18 mouse cellular contexts compared by ENCODE assay signal in the genomic region with DNA sequence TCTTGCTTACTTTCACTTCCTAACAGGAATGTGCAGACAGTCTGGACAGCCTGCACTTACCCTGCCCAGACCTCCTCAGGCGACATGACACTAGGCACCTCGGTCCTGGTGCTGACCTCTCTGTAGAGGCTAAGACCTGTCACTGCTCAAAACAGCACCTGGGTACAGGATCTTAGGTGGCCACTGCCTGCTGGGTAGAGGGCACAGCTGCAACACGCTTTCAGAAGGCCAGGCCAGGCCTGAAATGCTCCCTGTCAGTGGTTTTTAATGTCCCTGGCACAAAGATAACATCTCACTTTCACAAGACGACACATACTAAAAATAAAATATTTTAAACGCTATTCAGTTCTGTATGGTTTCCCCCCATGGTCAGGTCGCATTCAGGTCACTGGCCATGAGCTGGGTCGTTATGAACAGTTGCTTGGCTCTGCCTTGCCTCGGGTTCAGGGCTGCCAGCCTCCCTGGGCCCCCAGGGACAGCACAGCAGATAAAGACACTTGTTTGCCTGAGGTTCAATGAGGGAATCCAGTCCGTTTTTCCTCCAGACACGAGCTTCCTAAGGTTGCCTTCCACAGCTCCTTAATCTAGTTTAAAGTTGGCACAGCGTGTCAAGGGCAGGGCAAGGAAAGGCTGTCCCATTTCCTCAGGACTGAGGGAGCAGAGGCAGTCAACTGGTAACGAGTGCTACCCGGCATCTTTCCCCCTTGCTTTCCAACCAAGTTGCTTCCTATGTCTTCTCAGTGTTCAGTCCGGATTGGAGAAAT. TPM values are rescaled to one million over a fixed set of nuclear protein-coding genes. Genes with fewer than 3 reads are reported as not detected.
DNase-seq lines count a peak whose midpoint lies in the region; ATAC-seq and TF ChIP-seq lines count a peak whose summit lies in the region.
"Had no signal": no experiment of that assay in that cellular context is flagged by ENCODE, and none has a peak within 500 bp of the region (broad histone marks: within the 10 kb centered on the region; RNA-seq: fewer than 3 reads in every experiment).

No protein-coding gene starts in this region.

- no peak for TF ChIP-seq POLR2A in kidney, adult 2 months (IDR thresholded peaks at IDR 0.05; ENCODE audit: low read depth, low read length)

- H3K4me2 ChIP-seq in heart, embryonic 16.5 days (ENCODE audit: low read depth, low read length): peak overlapping the region; percentile 49
- H3K4me2 ChIP-seq: hindbrain, embryonic 15.5 days; limb, embryonic 12.5 days; midbrain, embryonic 11.5 days had no signal

- H3K9ac ChIP-seq in heart, embryonic 16.5 days (ENCODE audit: low read length): peak overlapping the region; percentile 51
- H3K9ac ChIP-seq: hindbrain, embryonic 15.5 days; limb, embryonic 12.5 days had no signal

- H3K4me1 ChIP-seq in kidney, adult 2 months (ENCODE audit: control insufficient read depth, insufficient read depth, low read length): peaks cover 6% of the 10 kb centered on the region; the same call in 1 of the 2 replicates
- peaks cover 45% of the 10 kb centered on the region for H3K4me1 ChIP-seq in heart, embryonic 16.5 days (ENCODE audit: control insufficient read depth, insufficient read depth, low read length)

- no peak overlapping the region for H3ac ChIP-seq in C2C12 (ENCODE audit: control insufficient read depth, insufficient read length, low read depth)

- ATAC-seq in heart, embryonic 16.5 days (replicated peaks; ENCODE audit: extremely low read depth, insufficient read depth, low FRiP score): peak; percentile 52

- intact Hi-C loops in left cerebral cortex, postnatal 25 days (cut with DNase I): no loop called here

- peak; percentile 48 for DNase-seq in adrenal gland, postnatal 14 days
- no peak for DNase-seq in adrenal gland, adult 8-10 months
- DNase-seq in kidney, adult 2 months: peak; percentile 43
- no peak for DNase-seq in kidney, adult 11 months
- DNase-seq in left cerebral cortex, postnatal 25 days (ENCODE audit: low spot score in 2 of 2): no peak
- no peak for DNase-seq in left cerebral cortex, adult 18-20 months (ENCODE audit: low spot score in 2 of 2)
- DNase-seq: B cell, adult 2 months; cerebellum, adult 2 months; retina, postnatal 1 day; thymus, adult 2 months had no signal

- no peaks in the 10 kb centered on the region for H3K79me2 ChIP-seq in C2C12 (ENCODE audit: control insufficient read depth, insufficient read depth)

- peak overlapping the region; percentile 57 for H3K27ac ChIP-seq in kidney, adult 2 months (ENCODE audit: insufficient read depth, low read depth, low read length)
- peak overlapping the region; percentile 80 for H3K27ac ChIP-seq in heart, embryonic 16.5 days (ENCODE audit: low read length)
- H3K27ac ChIP-seq: embryonic facial prominence, embryonic 10.5 days; hindbrain, embryonic 15.5 days; limb, embryonic 12.5 days had no signal

- no peaks in the 10 kb centered on the region for H3K36me3 ChIP-seq in kidney, adult 2 months (ENCODE audit: control insufficient read depth, insufficient read depth, low read length)
- H3K36me3 ChIP-seq in C2C12 (ENCODE audit: control insufficient read depth, insufficient read depth): no peaks in the 10 kb centered on the region
- peaks cover 2% of the 10 kb centered on the region; the same call in 1 of the 2 replicates for H3K36me3 ChIP-seq in heart, embryonic 16.5 days (ENCODE audit: control insufficient read depth, insufficient read depth)
- H3K36me3 ChIP-seq: hindbrain, embryonic 15.5 days had no signal

- H3K9me3 ChIP-seq in heart, embryonic 16.5 days (replicated peaks; ENCODE audit: control insufficient read depth, low read length): no peaks in the 10 kb centered on the region
- H3K9me3 ChIP-seq: embryonic facial prominence, embryonic 10.5 days; hindbrain, embryonic 15.5 days; limb, embryonic 12.5 days had no signal

- TF ChIP-seq CTCF in kidney, adult 2 months (conservative IDR thresholded peaks at IDR 0.05; ENCODE audit: insufficient read depth, insufficient read length, low read depth, low read length): no peak
- TF ChIP-seq CTCF in C2C12 (IDR thresholded peaks at IDR 0.05; ENCODE audit: control insufficient read depth, insufficient read depth, insufficient read length): no peak

- WGBS in kidney, adult 2 months: 27% methylated on average over 14 of the region's 14 CpGs
- 28% methylated on average over 14 of the region's 14 CpGs for WGBS in heart, embryonic 16.5 days

- H3K4me3 ChIP-seq in kidney, adult 2 months (ENCODE audit: insufficient read depth, low read depth, low read length): no peak overlapping the region
- no peak overlapping the region for H3K4me3 ChIP-seq in C2C12 (ENCODE audit: insufficient read depth, poor library complexity, severe bottlenecking)
- no peak overlapping the region for H3K4me3 ChIP-seq in heart, embryonic 16.5 days (ENCODE audit: low read length)
- H3K4me3 ChIP-seq: embryonic facial prominence, embryonic 10.5 days; hindbrain, embryonic 15.5 days; limb, embryonic 12.5 days had no signal

- H3K27me3 ChIP-seq in kidney, adult 2 months (replicated peaks; ENCODE audit: control insufficient read depth, insufficient read depth, low read length): no peaks in the 10 kb centered on the region
- H3K27me3 ChIP-seq in C2C12 (ENCODE audit: control insufficient read depth, insufficient read depth, insufficient read length): no peaks in the 10 kb centered on the region
- H3K27me3 ChIP-seq in heart, embryonic 16.5 days (ENCODE audit: control insufficient read depth, insufficient read depth, low read length): no peaks in the 10 kb centered on the region
- H3K27me3 ChIP-seq: hindbrain, embryonic 15.5 days; limb, embryonic 12.5 days had no signal

- no peaks in the 10 kb centered on the region for H3K79me3 ChIP-seq in C2C12 (ENCODE audit: low read depth)

TF ChIP-seq in C2C12, 6 proteins besides CTCF, POLR2A, EP300 and RAD21:
- TF ChIP-seq MAX (IDR thresholded peaks at IDR 0.05): peak; percentile 32
- no peak for TF ChIP-seq CEBPB (IDR thresholded peaks at IDR 0.05; ENCODE audit: low read depth)

RNA-seq across cellular contexts. Expression of gene Gjc1, which starts 27.6 kb away (rescaled TPM):
- total RNA-seq in adrenal gland, postnatal 14 days (2021): 22.5 and 24.7 TPM in 2 replicates
- total RNA-seq in adrenal gland, adult 8-10 months (2022): 10 to 100 TPM; 12.9 to 22.5 (median 17.7) TPM
- polyA plus RNA-seq in kidney, adult 2 months (2012; rRNA removed): 4.9 and 5.1 TPM in 2 replicates
- 20.7 TPM for polyA plus RNA-seq in C2C12 (2012; fragmentation: generic; extraction: Trizol)
- polyA plus RNA-seq in heart, embryonic 16.5 days (2015; fragmentation: Nextera tagmentation; extraction: Ambion mirVana): 45.5 and 46.3 TPM in 2 replicates
- total RNA-seq in left cerebral cortex, postnatal 25 days (2021): 1 to 10 TPM; 7.3 to 8.0 TPM
- total RNA-seq in left cerebral cortex, adult 18-20 months (2021): 1 to 10 TPM; 3.2 to 4.8 TPM
- total RNA-seq: MEL had no signal

RNA-seq across cellular contexts. Expression of gene Adam11, which starts 30.6 kb away (rescaled TPM):
- total RNA-seq in adrenal gland, postnatal 14 days (2021): 10.3 and 17.2 TPM in 2 replicates
- 10 to 100 TPM in 2 of 4 experiments, 1 to 10 TPM in 2; 2.0 to 13.0 (median 8.0) TPM for total RNA-seq in adrenal gland, adult 8-10 months (2022)
- 5.0 and 5.2 TPM in 2 replicates for polyA plus RNA-seq in kidney, adult 2 months (2012; rRNA removed)
- polyA plus RNA-seq in C2C12 (2012; fragmentation: generic; extraction: Trizol): 0.41 TPM
- polyA plus RNA-seq in heart, embryonic 16.5 days (2015; fragmentation: Nextera tagmentation; extraction: Ambion mirVana): 5.2 and 5.3 TPM in 2 replicates
- 100 to 1,000 TPM; 118 to 139 TPM for total RNA-seq in left cerebral cortex, postnatal 25 days (2021)
- total RNA-seq in left cerebral cortex, adult 18-20 months (2021): 100 to 1,000 TPM; 125 to 129 TPM

RNA-seq across cellular contexts. Expression of gene Higd1b, which starts 43.8 kb away (rescaled TPM):
- 3.8 and 4.1 TPM in 2 replicates for total RNA-seq in adrenal gland, postnatal 14 days (2021)
- 1 to 10 TPM; 1.4 to 2.6 (median 2.1) TPM for total RNA-seq in adrenal gland, adult 8-10 months (2022)
- 2.2 and 4.1 TPM in 2 replicates for polyA plus RNA-seq in kidney, adult 2 months (2012; rRNA removed)
- not detected for polyA plus RNA-seq in C2C12 (2012; fragmentation: generic; extraction: Trizol)
- 6.4 and 9.9 TPM in 2 replicates for polyA plus RNA-seq in heart, embryonic 16.5 days (2015; fragmentation: Nextera tagmentation; extraction: Ambion mirVana)
- 1 to 10 TPM; 5.1 to 7.2 TPM for total RNA-seq in left cerebral cortex, postnatal 25 days (2021)
- total RNA-seq in left cerebral cortex, adult 18-20 months (2021): 1 to 10 TPM; 2.0 to 7.4 TPM
- total RNA-seq: MEL had no signal
- polyA plus RNA-seq: embryonic facial prominence, embryonic 10.5 days; limb, embryonic 12.5 days; midbrain, embryonic 11.5 days; neural tube, embryonic 11.5 days had no signal

Comparison
In these comparisons a context has a peak if more than half of its experiments do, and no peak if none do; other contexts are left out.
1. DNase-seq: peak in adrenal gland, postnatal 14 days (single experiment) and kidney, adult 2 months (single experiment); none in adrenal gland, adult 8-10 months (single experiment), kidney, adult 11 months (single experiment), left cerebral cortex, postnatal 25 days (0 of 2) and left cerebral cortex, adult 18-20 months (0 of 2).